Mouse (Mus musculus): Measurements from ENCODE around the gene Nutm1.
"Not testable (repeated sequence)": the region's sequence is repeated elsewhere in the genome, so short reads cannot be mapped to it uniquely, and the experiment has no call there.

Nutm1 gene
- long read RNA-seq, experiment 1: 0 reads
- long read RNA-seq, experiment 2: 0 reads

- intact Hi-C loops (cut with DNase I): no loop called here
Observed at GRCm38 (mm10) chr2:112259241-112259962, at the start of gene Nutm1. Gene Nutm1, minus strand, starts transcription at chr2:112259291.

DNA sequence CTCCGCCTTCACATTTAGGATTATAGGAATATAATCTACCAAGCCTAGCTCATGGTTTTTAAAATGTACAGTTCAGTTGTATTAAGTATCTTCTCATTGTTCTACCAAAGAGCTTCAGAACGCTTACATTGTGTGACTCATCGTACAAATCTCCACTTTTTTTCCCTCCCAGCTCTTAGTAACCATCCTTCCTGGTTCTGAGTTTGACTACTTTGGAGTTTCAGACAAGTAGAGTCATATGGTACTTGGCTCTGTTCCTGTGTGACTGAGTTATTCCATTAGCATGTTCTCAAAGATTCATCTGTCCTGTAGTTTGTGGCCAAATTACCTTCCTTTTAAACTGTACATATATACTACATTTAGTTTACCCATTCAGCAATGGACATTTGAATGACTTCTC is 49.6 kb upstream of the Nutm1 start:
- intact Hi-C loops (cut with DNase I): no loop called here

DNA sequence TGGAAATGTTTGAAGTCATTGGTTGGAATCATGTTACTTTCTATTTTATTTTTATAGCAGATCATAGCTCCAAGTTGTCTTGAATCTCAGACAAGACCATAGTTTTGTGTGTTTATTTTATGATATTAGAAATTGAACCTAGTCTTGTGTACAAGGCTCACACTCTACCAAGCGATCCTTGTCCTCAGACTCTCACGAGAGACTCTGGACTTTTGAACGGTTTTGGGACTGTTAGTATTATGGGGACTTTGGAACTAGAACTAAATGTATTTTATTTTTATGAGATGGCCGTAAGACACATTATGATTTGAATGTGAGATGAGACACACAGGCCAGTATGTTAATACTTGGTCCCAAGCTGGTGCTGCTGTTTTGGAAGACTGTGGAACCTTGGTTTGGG is 39.1 kb upstream of the Nutm1 start:
- intact Hi-C loops (cut with DNase I): no loop called here

DNA sequence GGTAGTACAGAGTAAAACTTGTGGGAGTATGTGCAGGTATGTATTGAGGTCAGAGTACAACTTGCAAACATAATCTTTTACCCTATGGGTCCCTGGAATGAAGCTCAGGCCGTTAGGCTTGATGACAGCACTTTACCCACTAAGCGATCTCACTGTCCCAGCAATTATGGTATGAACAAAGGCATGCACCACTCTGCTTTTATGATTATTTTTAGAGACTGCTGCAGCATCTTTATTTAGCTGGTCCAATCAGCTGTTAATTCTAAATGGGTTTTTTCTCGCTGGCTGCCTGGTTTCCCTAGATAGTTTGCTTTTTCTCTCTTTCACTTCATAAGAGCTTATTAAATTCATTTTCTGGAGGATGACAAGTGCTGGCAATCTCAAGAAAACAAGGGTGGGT is 37.1 kb upstream of the Nutm1 start:
- intact Hi-C loops (cut with DNase I): no loop called here

- intact Hi-C loops (cut with DNase I): no loop called here
Observed at GRCm38 (mm10) chr2:112292823-112293222, 33.7 kb upstream of the Nutm1 start.

DNA sequence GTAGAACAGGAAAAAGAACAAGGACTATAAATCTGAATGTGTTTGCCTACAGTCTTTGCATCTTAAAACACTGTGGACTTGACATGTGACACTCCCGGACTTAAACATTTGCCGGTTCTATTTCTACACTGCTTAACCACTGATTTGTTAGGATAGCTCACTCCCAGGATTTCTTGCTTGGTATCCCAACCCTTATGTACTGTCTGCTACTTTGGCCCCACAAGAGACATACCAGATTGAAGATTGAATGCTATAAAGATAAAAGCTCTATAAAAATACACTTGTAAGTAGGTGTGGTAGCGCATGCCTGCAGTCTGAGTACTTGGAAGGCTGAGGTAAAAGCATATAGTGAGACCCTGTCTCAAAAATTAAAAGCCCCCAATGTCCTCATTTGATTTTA is 30.4 kb upstream of the Nutm1 start:
- intact Hi-C loops (cut with DNase I): no loop called here

GRCm38 (mm10) chr2:112287059-112287458 is 28.0 kb upstream of the Nutm1 start:
- intact Hi-C loops (cut with DNase I): no loop called here

GRCm38 (mm10) chr2:112286062-112286461 is 27.0 kb upstream of the Nutm1 start:
- intact Hi-C loops (cut with DNase I): not testable (repeated sequence)

- intact Hi-C loops (cut with DNase I): no loop called here
Observed at GRCm38 (mm10) chr2:112285031-112285390, 25.9 kb upstream of the Nutm1 start.

GRCm38 (mm10) chr2:112284363-112285030 is 25.4 kb upstream of the Nutm1 start:
- intact Hi-C loops (cut with DNase I): no loop called here

DNA sequence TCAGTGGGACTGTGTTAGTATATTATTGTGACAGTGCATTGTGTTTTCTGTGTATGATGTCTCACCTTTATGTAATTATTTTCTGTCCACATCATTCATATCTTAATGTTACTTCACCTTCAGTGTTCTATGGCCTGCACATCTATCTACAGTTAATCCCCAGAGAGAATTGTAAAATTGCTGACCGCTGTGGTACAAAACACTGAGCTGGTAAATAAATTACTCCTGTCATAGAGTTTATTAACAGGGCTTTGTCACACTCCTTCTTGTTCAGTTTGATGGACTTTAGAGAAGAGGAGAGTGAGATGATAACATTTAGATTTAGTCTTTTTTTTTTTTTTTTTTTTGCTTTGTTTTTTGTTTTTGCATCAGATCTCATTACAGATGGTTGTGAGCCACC is 23.8 kb upstream of the Nutm1 start:
- intact Hi-C loops (cut with DNase I): no loop called here

GRCm38 (mm10) chr2:112276870-112277269 is 17.8 kb upstream of the Nutm1 start:
- intact Hi-C loops (cut with DNase I): no loop called here

DNA sequence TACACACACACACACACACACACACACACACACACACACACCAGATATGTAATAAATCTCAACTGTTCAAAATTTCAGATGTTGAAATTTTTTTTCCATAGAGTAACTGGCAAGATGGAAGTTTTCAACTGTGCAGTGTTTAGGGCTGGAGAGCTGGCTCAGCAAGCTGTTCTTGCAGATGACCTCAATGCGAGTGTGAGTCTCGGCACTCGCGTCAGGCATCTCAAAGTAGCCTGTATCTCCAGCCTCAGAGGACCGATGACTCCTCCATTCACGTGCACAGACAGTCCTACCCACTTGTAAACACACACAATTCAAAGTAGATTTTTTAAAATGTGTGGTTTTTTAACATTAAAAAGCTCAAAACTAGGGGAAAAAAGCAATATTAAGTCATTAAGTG is 14.4 kb upstream of the Nutm1 start:
- intact Hi-C loops (cut with DNase I): no loop called here

GRCm38 (mm10) chr2:112272909-112273308 is 13.8 kb upstream of the Nutm1 start:
- intact Hi-C loops (cut with DNase I): no loop called here

DNA sequence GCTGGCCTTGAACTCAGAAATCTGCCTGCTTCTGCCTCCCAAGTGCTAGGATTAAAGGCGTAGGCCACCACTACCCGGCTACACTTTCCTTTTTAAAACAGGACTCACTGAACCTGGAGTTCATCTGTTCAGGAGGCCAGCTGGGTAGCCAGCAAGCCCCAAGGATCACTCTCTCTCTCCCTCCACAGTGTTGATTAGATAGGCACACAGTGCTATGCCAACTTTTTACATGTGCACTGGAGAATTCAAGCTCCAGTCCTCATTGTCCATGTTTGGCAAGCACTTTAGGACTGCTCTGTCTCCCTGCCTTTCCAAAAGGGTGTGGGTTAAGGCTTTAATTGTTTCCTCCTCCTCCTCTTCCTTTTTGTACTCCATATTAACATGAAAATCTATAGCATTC is 10.9 kb upstream of the Nutm1 start:
- intact Hi-C loops (cut with DNase I): no loop called here

GRCm38 (mm10) chr2:112267547-112268269 is 8.6 kb upstream of the Nutm1 start:
- intact Hi-C loops (cut with DNase I): loop anchor here (10.0 kb wide), 2 partner anchors 67 to 187 kb away; partner anchors contain the start of gene Emc7

- intact Hi-C loops (cut with DNase I): loop anchor here (10.0 kb wide), 2 partner anchors 68 to 188 kb away; partner anchors contain the start of gene Emc7
Observed at GRCm38 (mm10) chr2:112266780-112267179, 7.7 kb upstream of the Nutm1 start.

- intact Hi-C loops (cut with DNase I): loop anchor here (10.0 kb wide), 2 partner anchors 69 to 189 kb away; partner anchors contain the start of gene Emc7
Observed at GRCm38 (mm10) chr2:112266242-112266592, 7.1 kb upstream of the Nutm1 start, which contains the start of gene Gm21985. Gene Gm21985, plus strand, starts transcription at chr2:112266314.

- intact Hi-C loops (cut with DNase I): loop anchor here (10.0 kb wide), 2 partner anchors 69 to 189 kb away; partner anchors contain the start of gene Emc7
Observed at GRCm38 (mm10) chr2:112265448-112266241, 6.6 kb upstream of the Nutm1 start, which contains the start of gene Slc12a6. Gene Slc12a6, plus strand, starts transcription at chr2:112265825.

GRCm38 (mm10) chr2:112264364-112264763 is 5.3 kb upstream of the Nutm1 start:
- intact Hi-C loops (cut with DNase I): loop anchor here (10.0 kb wide), 2 partner anchors 70 to 190 kb away; partner anchors contain the start of gene Emc7

DNA sequence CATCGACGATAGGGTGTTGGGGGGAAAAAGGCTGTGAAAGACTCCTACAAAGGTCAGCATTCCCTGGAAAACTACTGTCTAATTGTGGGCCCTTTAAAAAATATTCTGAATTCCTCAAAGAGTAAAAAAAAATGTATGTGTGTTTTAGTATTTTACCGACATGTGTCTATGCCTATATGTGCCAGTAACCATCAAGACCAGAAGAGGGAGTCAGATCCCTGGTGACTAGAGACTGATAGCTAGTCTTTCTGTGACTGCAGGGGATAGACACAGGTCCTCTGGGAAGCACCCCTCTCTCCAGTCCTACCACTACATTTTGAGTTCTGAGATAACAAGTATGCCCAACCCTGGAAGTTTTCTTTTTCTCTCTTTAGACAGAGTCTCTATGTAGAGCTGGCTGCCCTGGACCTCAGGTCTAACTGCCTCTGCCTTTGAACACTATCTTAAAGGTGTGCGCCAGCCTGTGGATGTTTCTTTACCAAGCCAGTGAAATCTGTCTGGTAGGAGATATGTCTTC is 3.7 kb upstream of the Nutm1 start:
- intact Hi-C loops (cut with DNase I): loop anchor here (10.0 kb wide), 2 partner anchors 72 to 192 kb away; partner anchors contain the start of gene Emc7

All from adrenal gland (tissue).